Mouse (Mus musculus) megakaryocyte, embryonic 14.5 days (primary cell): ENCODE measurements around the gene Gusb. TPM values are rescaled to one million over a fixed set of nuclear protein-coding genes. Genes with fewer than 3 reads are reported as not detected.
"Not testable (repeated sequence)": the region's sequence is repeated elsewhere in the genome, so short reads cannot be mapped to it uniquely, and the experiment has no call there.

ENCODE experiments used
- H3K27me3 ChIP-seq: replicated peaks from 2 replicates; pipeline ENCODE3; 2012; ENCODE audit warnings: inconsistent platforms
- H3K36me3 ChIP-seq: replicated peaks from 2 replicates; pipeline ENCODE3; 2012; ENCODE audit warnings: low read length, inconsistent platforms, mixed read lengths
- H3K4me1 ChIP-seq: 2 replicates; pipeline ENCODE4 v1.6.1; 2012; ENCODE audit warnings: inconsistent platforms
- H3K4me3 ChIP-seq: replicated peaks from 2 replicates; pipeline ENCODE3; 2012; ENCODE audit warnings: moderate library complexity, mild to moderate bottlenecking, inconsistent platforms
- H3K9me3 ChIP-seq: 2 replicates; pipeline ENCODE4 v1.6.1; 2012; ENCODE audit warnings: inconsistent platforms
- FLI1 ChIP-seq: IDR thresholded peaks from 2 replicates; pipeline ENCODE4 v1.6.1; 2012; ENCODE audit warnings: low read length, inconsistent platforms, mixed read lengths
- GATA1 ChIP-seq: IDR thresholded peaks from 3 replicates; pipeline ENCODE4 v1.6.1; 2012; ENCODE audit warnings: mixed read lengths, low read length, inconsistent platforms, borderline replicate concordance
- polyA plus RNA-seq: library from polyadenylated mRNA; stranded (reverse); fragments of >175 nt; gene quantifications from 2 replicates; pipeline ENCODE4 v1.2.3, GENCODE M21; 2012; ENCODE audit warnings: low replicate concordance; ENCODE audit not compliant: insufficient read depth

The Gusb gene
- polyA plus RNA-seq, 1 experiment = 20.3 TPM

GRCm38 (mm10) chr5:130043741-130044140 is 40.9 kb upstream of the Gusb start:
- Histone ChIP-seq H3K4me1 (peaks cover 15% of the 10 kb centered on the region), H3K27me3 (no peaks in the 10 kb centered on the region), H3K9me3 (no peaks in the 10 kb centered on the region; the same call in 1 of the 2 replicates), H3K4me3 (no peak overlapping the region), H3K36me3 (peaks cover 93% of the 10 kb centered on the region)
- TF ChIP-seq FLI1 = no peak
- TF ChIP-seq GATA1 = no peak

GRCm38 (mm10) chr5:130041262-130041661 is 38.4 kb upstream of the Gusb start:
- H3K27me3 ChIP-seq = no peaks in the 10 kb centered on the region
- TF ChIP-seq GATA1 (no peak), FLI1 (no peak)
- peaks cover 20% of the 10 kb centered on the region for H3K4me1 ChIP-seq
- peaks cover 86% of the 10 kb centered on the region for H3K36me3 ChIP-seq
- no peaks in the 10 kb centered on the region for H3K9me3 ChIP-seq
- H3K4me3 ChIP-seq = no peak overlapping the region

- no peak overlapping the region for H3K4me3 ChIP-seq
- no peak for TF ChIP-seq FLI1
- H3K9me3 ChIP-seq = no peaks in the 10 kb centered on the region
- H3K36me3 ChIP-seq = peaks cover 85% of the 10 kb centered on the region
- no peaks in the 10 kb centered on the region for H3K27me3 ChIP-seq
- peaks cover 20% of the 10 kb centered on the region for H3K4me1 ChIP-seq
Observed at GRCm38 (mm10) chr5:130040797-130041196, 37.9 kb upstream of the Gusb start.

- Histone ChIP-seq H3K27me3 (no peaks in the 10 kb centered on the region), H3K36me3 (peaks cover 72% of the 10 kb centered on the region), H3K4me3 (no peak overlapping the region), H3K4me1 (peaks cover 31% of the 10 kb centered on the region), H3K9me3 (no peaks in the 10 kb centered on the region)
- no peak for TF ChIP-seq FLI1
- no peak for TF ChIP-seq GATA1
Observed at GRCm38 (mm10) chr5:130037752-130038455, 35.1 kb upstream of the Gusb start.

GRCm38 (mm10) chr5:130036300-130036699 is 33.5 kb upstream of the Gusb start:
- not testable (repeated sequence) for H3K27me3 ChIP-seq
- Histone ChIP-seq H3K4me1 (peaks cover 45% of the 10 kb centered on the region), H3K36me3 (peaks cover 64% of the 10 kb centered on the region)

GRCm38 (mm10) chr5:130033869-130034268 is 31.0 kb upstream of the Gusb start:
- Histone ChIP-seq H3K36me3 (peaks cover 48% of the 10 kb centered on the region), H3K9me3 (no peaks in the 10 kb centered on the region), H3K4me3 (no peak overlapping the region), H3K27me3 (no peaks in the 10 kb centered on the region), H3K4me1 (peaks cover 49% of the 10 kb centered on the region)
- TF ChIP-seq FLI1 = no peak
- no peak for TF ChIP-seq GATA1

More at GRCm38 (mm10) chr5:130036300-130036699, 33.5 kb upstream of the Gusb start:
- not testable (repeated sequence) for H3K4me3 ChIP-seq, H3K9me3 ChIP-seq

GRCm38 (mm10) chr5:130031410-130032390 is 28.9 kb upstream of the Gusb start:
- peaks cover 32% of the 10 kb centered on the region for H3K36me3 ChIP-seq
- H3K27me3 ChIP-seq = no peaks in the 10 kb centered on the region
- H3K4me1 ChIP-seq = peaks cover 55% of the 10 kb centered on the region
- no peak for TF ChIP-seq GATA1
- no peak for TF ChIP-seq FLI1
- peak overlapping the region; percentile 33 for H3K4me3 ChIP-seq
- no peaks in the 10 kb centered on the region for H3K9me3 ChIP-seq

- H3K9me3 ChIP-seq = no peaks in the 10 kb centered on the region
- H3K4me3 ChIP-seq = peak within 1 kb of the TSS; percentile 96
- peaks cover 72% of the 10 kb centered on the region for H3K4me1 ChIP-seq
- H3K27me3 ChIP-seq = no peaks in the 10 kb centered on the region
- TF ChIP-seq FLI1 (no peak), GATA1 (no peak)
- peaks cover 14% of the 10 kb centered on the region for H3K36me3 ChIP-seq
Observed at GRCm38 (mm10) chr5:130029142-130029897, 26.5 kb upstream of the Gusb start, which contains the start of the genes Asl and Crcp. Asl (minus strand) TSS chr5:130029247. Crcp (plus strand) TSS chr5:130029290.

- Histone ChIP-seq H3K4me3 (no peak overlapping the region), H3K4me1 (peaks cover 76% of the 10 kb centered on the region), H3K27me3 (no peaks in the 10 kb centered on the region), H3K36me3 (peaks cover 13% of the 10 kb centered on the region), H3K9me3 (no peaks in the 10 kb centered on the region)
- TF ChIP-seq GATA1 (no peak), FLI1 (no peak)
Observed at GRCm38 (mm10) chr5:130027696-130028095, 24.8 kb upstream of the Gusb start.

GRCm38 (mm10) chr5:130027134-130027533 is 24.3 kb upstream of the Gusb start:
- Histone ChIP-seq H3K36me3 (peaks cover 8% of the 10 kb centered on the region), H3K4me1 (peaks cover 76% of the 10 kb centered on the region), H3K9me3 (no peaks in the 10 kb centered on the region), H3K4me3 (no peak overlapping the region), H3K27me3 (no peaks in the 10 kb centered on the region)
- TF ChIP-seq FLI1 (no peak), GATA1 (no peak)
